Mouse (Mus musculus) testis, adult 2 months (tissue): ENCODE measurements around the gene Gfod1.

ENCODE experiments used
- CTCF ChIP-seq: fragments of 200-500 bp; IDR thresholded peaks from 2 replicates; pipeline ENCODE4 v1.5.1; 2012; ENCODE audit warnings: low read depth, mild to moderate bottlenecking, inconsistent platforms, low read length, moderate library complexity; ENCODE audit not compliant: control insufficient read depth, insufficient read depth, insufficient replicate concordance
- POLR2A ChIP-seq: fragments of 200-500 bp; IDR thresholded peaks from 2 replicates; pipeline ENCODE4 v1.6.1; 2012; ENCODE audit warnings: low read depth, mild to moderate bottlenecking, inconsistent platforms, low read length, moderate library complexity; ENCODE audit not compliant: control insufficient read depth

GRCm38 (mm10) chr13:43167721-43168120, 136.3 kb downstream of the Gfod1 start:
- TF ChIP-seq POLR2A (no peak), CTCF (no peak)
